Mouse (Mus musculus) ES-E14 (cell line): ENCODE results near the gene Pakap. TPM values are rescaled to one million over a fixed set of nuclear protein-coding genes. Genes with fewer than 3 reads are reported as not detected.

Source experiments
- DNase-seq: peaks from one replicate; pipeline ENCODE4 v3.0.0-alpha.2; 2013; ENCODE audit warnings: low read depth, low spot score
- H3K27ac ChIP-seq: 2 replicates; pipeline ENCODE4 v1.5.1; 2012; ENCODE audit warnings: low read depth, mild to moderate bottlenecking, low read length, moderate library complexity, mixed read lengths; ENCODE audit not compliant: poor library complexity, insufficient read depth, severe bottlenecking
- H3K36me3 ChIP-seq: 2 replicates; pipeline ENCODE4 v1.6.1; 2012; ENCODE audit warnings: mild to moderate bottlenecking, low read length, moderate library complexity, mixed read lengths; ENCODE audit not compliant: control insufficient read depth, poor library complexity, insufficient read depth, severe bottlenecking
- H3K4me1 ChIP-seq, 2 experiments: fragments of 150-350 bp in 1 of 2; sonication (generic) in 1 of 2; 2 replicates each; pipeline ENCODE4 v1.6.1; 2012; ENCODE audit warnings: low read length in 2 of 2, mild to moderate bottlenecking in 1 of 2, mixed read lengths in 1 of 2; ENCODE audit not compliant: control insufficient read depth in 2 of 2, insufficient read depth in 2 of 2, poor library complexity in 1 of 2
- H3K4me3 ChIP-seq, 2 experiments: fragments of 150-350 bp in 1 of 2; sonication (generic) in 1 of 2; 2 replicates each; pipeline ENCODE4 v1.5.1; 2012; ENCODE audit warnings: low read length in 2 of 2, low read depth in 1 of 2, mild to moderate bottlenecking in 1 of 2, mixed read lengths in 1 of 2; ENCODE audit not compliant: insufficient read depth in 1 of 2, poor library complexity in 1 of 2, severe bottlenecking in 1 of 2
- H3K9ac ChIP-seq: 2 replicates; pipeline ENCODE4 v1.6.1; 2012; ENCODE audit warnings: low read depth, mild to moderate bottlenecking, low read length, mixed read lengths; ENCODE audit not compliant: poor library complexity, insufficient read depth, severe bottlenecking
- H3K9me3 ChIP-seq: fragments of 150-350 bp; sonication (generic); 2 replicates; pipeline ENCODE4 v1.6.1; 2012; ENCODE audit warnings: low read depth, mild to moderate bottlenecking, low read length; ENCODE audit not compliant: control insufficient read depth, insufficient read depth
- CHD2 ChIP-seq: IDR thresholded peaks from 2 replicates; pipeline ENCODE4 v1.6.1; 2014; ENCODE audit warnings: mild to moderate bottlenecking, low read depth, low read length, inconsistent platforms
- HCFC1 ChIP-seq: IDR thresholded peaks from 2 replicates; pipeline ENCODE4 v1.6.1; 2012; ENCODE audit warnings: low read length, inconsistent platforms, borderline replicate concordance; ENCODE audit not compliant: insufficient read depth
- MAFK ChIP-seq: IDR thresholded peaks from 2 replicates; pipeline ENCODE4 v1.6.1; 2014; ENCODE audit warnings: mild to moderate bottlenecking, low read depth, low read length, inconsistent platforms; ENCODE audit not compliant: insufficient read depth
- ZC3H11A ChIP-seq: IDR thresholded peaks from 2 replicates; pipeline ENCODE4 v1.6.1; 2012; ENCODE audit warnings: low read depth, mild to moderate bottlenecking, inconsistent platforms, low read length, borderline replicate concordance
- ZNF384 ChIP-seq: IDR thresholded peaks from 2 replicates; pipeline ENCODE4 v1.6.1; 2012; ENCODE audit warnings: low read depth, low read length, inconsistent platforms
- in situ Hi-C, 2 experiments: fragments of 600-800 bp; cut with MboI; formaldehyde crosslinking; loops; one replicate each; pipeline ENCODE4 v1.15.1; 2025; ENCODE audit warnings: low sequenced_read_pairs in 2 of 2, inconsistent platforms in 1 of 2; ENCODE audit not compliant: unreplicated experiment in 2 of 2
- total RNA-seq: library from RNA; depleted of rRNA; stranded (reverse); fragments of 300-350 nt; gene quantifications from 2 replicates; pipeline ENCODE4 v1.2.3, GENCODE M21; 2012

Pakap gene
- total RNA-seq, 1 experiment: 5.8 TPM

GRCm38 (mm10) chr4:57812075-57812474 lies 244.1 kb downstream of the Pakap start:
- no peaks in the 10 kb centered on the region for H3K9me3 ChIP-seq
- no peak overlapping the region for H3K4me3 ChIP-seq
- H3K36me3 ChIP-seq: no peaks in the 10 kb centered on the region; the same call in 1 of the 2 replicates
- H3K4me1 ChIP-seq: peaks cover 0 to 2% of the 10 kb centered on the region in 2 experiments; a peak in 2 of 4 replicates
- no peak overlapping the region for H3K27ac ChIP-seq
- no peak for TF ChIP-seq CHD2
- no peak for TF ChIP-seq ZNF384
- no peak for TF ChIP-seq MAFK
- H3K9ac ChIP-seq: no peak overlapping the region; the same call in 1 of the 2 replicates
- in situ Hi-C loops: no loop called here
- no peak for DNase-seq

GRCm38 (mm10) chr4:57812916-57813575 lies 245.1 kb downstream of the Pakap start:
- in situ Hi-C loops: no loop called here
- H3K27ac ChIP-seq: no peak overlapping the region
- no peak for TF ChIP-seq MAFK
- no peak for DNase-seq
- H3K9me3 ChIP-seq: no peaks in the 10 kb centered on the region
- no peak overlapping the region for H3K9ac ChIP-seq
- H3K4me1 ChIP-seq: peaks cover 0 to 2% of the 10 kb centered on the region in 2 experiments; a peak in 2 of 4 replicates
- H3K4me3 ChIP-seq: no peak overlapping the region
- no peaks in the 10 kb centered on the region; the same call in 1 of the 2 replicates for H3K36me3 ChIP-seq

- Histone ChIP-seq H3K4me3 (no peak overlapping the region), H3K9me3 (no peaks in the 10 kb centered on the region), H3K27ac (no peak overlapping the region), H3K4me1 (peaks cover 0 to 2% of the 10 kb centered on the region in 2 experiments; a peak in 2 of 4 replicates), H3K36me3 (no peaks in the 10 kb centered on the region; the same call in 1 of the 2 replicates), H3K9ac (no peak overlapping the region)
- no peak for DNase-seq
- in situ Hi-C loops: no loop called here
- TF ChIP-seq HCFC1 (no peak), CHD2 (no peak), ZNF384 (no peak), MAFK (no peak), ZC3H11A (no peak)
These were observed 245.6 kb downstream of the Pakap start for GRCm38 (mm10) chr4:57813576-57813945.

GRCm38 (mm10) chr4:57815355-57815754 lies 247.4 kb downstream of the Pakap start:
- in situ Hi-C loops: no loop called here
- Histone ChIP-seq H3K9me3 (no peaks in the 10 kb centered on the region), H3K27ac (no peak overlapping the region), H3K4me1 (peaks cover 0 to 2% of the 10 kb centered on the region in 2 experiments; a peak in 2 of 4 replicates), H3K4me3 (no peak overlapping the region), H3K9ac (no peak overlapping the region), H3K36me3 (no peaks in the 10 kb centered on the region; the same call in 1 of the 2 replicates)
- TF ChIP-seq ZNF384 (no peak), ZC3H11A (no peak), CHD2 (no peak), MAFK (no peak), HCFC1 (no peak)
- DNase-seq: no peak

- DNase-seq: no peak
- Histone ChIP-seq H3K4me1 (peaks cover under 1 to 2% of the 10 kb centered on the region in 2 experiments; a peak in 2 of 4 replicates), H3K9ac (no peak overlapping the region), H3K27ac (no peak overlapping the region), H3K4me3 (no peak overlapping the region), H3K9me3 (no peaks in the 10 kb centered on the region), H3K36me3 (no peaks in the 10 kb centered on the region; the same call in 1 of the 2 replicates)
- in situ Hi-C loops: no loop called here
- no peak for TF ChIP-seq ZC3H11A
- TF ChIP-seq MAFK: no peak
- no peak for TF ChIP-seq ZNF384
- no peak for TF ChIP-seq CHD2
- no peak for TF ChIP-seq HCFC1
These were observed 248.2 kb downstream of the Pakap start for GRCm38 (mm10) chr4:57816146-57816545.
